Mouse (Mus musculus): ENCODE results near the gene Cd300ld3. TPM values are rescaled to one million over a fixed set of nuclear protein-coding genes. Genes with fewer than 3 reads are reported as not detected.

The Cd300ld3 gene
- polyA plus RNA-seq, 1 experiment from 2014 or later, result not detected

GRCm38 (mm10) chr11:115077436-115077835, 29.2 kb upstream of the Cd300ld3 start:
- no peak for ATAC-seq
- H3K4me3 ChIP-seq (replicated peaks), result no peak overlapping the region
- WGBS, result 89% methylated on average over 1 of the region's 1 CpGs

GRCm38 (mm10) chr11:115075859-115076258, 27.6 kb upstream of the Cd300ld3 start:
- Histone ChIP-seq H3K9me3 (no peaks in the 10 kb centered on the region), H3K36me3 (no peaks in the 10 kb centered on the region), H3K4me1 (replicated peaks) (peaks cover 16% of the 10 kb centered on the region), H3K9ac (no peak overlapping the region), H3K27ac (no peak overlapping the region), H3K4me3 (replicated peaks) (no peak overlapping the region), H3K27me3 (replicated peaks) (no peaks in the 10 kb centered on the region), H3K4me2 (replicated peaks) (no peak overlapping the region; the same call in 1 of the 2 replicates)
- peak; percentile 67 for ATAC-seq
- WGBS, result 34% methylated on average over 5 of the region's 5 CpGs

More at GRCm38 (mm10) chr11:115077436-115077835, 29.2 kb upstream of the Cd300ld3 start:
- Histone ChIP-seq H3K9me3 (no peaks in the 10 kb centered on the region), H3K4me1 (replicated peaks) (0 out of 2 replicates have a peak, but pooled peaks cover 3% of the 10 kb centered on the region), H3K9ac (no peak overlapping the region), H3K27me3 (replicated peaks) (no peaks in the 10 kb centered on the region), H3K27ac (no peak overlapping the region), H3K36me3 (no peaks in the 10 kb centered on the region), H3K4me2 (replicated peaks) (no peak overlapping the region)

- H3K4me3 ChIP-seq (replicated peaks), result no peak overlapping the region
- no peak overlapping the region for H3K9ac ChIP-seq
- peaks cover 16% of the 10 kb centered on the region for H3K4me1 ChIP-seq (replicated peaks)
- no peak overlapping the region for H3K4me2 ChIP-seq (replicated peaks)
- H3K27ac ChIP-seq, result no peak overlapping the region
- H3K36me3 ChIP-seq, result no peaks in the 10 kb centered on the region
- 54% methylated on average over 7 of the region's 7 CpGs for WGBS
- no peaks in the 10 kb centered on the region for H3K27me3 ChIP-seq (replicated peaks)
- H3K9me3 ChIP-seq, result no peaks in the 10 kb centered on the region
- ATAC-seq, result peak; percentile 27; the same call in 1 of the 2 replicates
Measured at GRCm38 (mm10) chr11:115075407-115075806, 27.2 kb upstream of the Cd300ld3 start.

GRCm38 (mm10) chr11:115073002-115073401, 24.8 kb upstream of the Cd300ld3 start:
- Histone ChIP-seq H3K9me3 (no peaks in the 10 kb centered on the region), H3K27ac (no peak overlapping the region), H3K36me3 (no peaks in the 10 kb centered on the region), H3K27me3 (replicated peaks) (no peaks in the 10 kb centered on the region), H3K4me2 (replicated peaks) (no peak overlapping the region), H3K4me1 (replicated peaks) (peaks cover 16% of the 10 kb centered on the region), H3K4me3 (replicated peaks) (no peak overlapping the region), H3K9ac (no peak overlapping the region)
- no peak for ATAC-seq
- WGBS, result 78% methylated on average over 5 of the region's 5 CpGs

GRCm38 (mm10) chr11:115071631-115072294, 23.6 kb upstream of the Cd300ld3 start:
- peak; percentile 46; the same call in 1 of the 2 replicates for ATAC-seq
- H3K27ac ChIP-seq, result peak overlapping the region; percentile 54
- H3K9me3 ChIP-seq, result no peaks in the 10 kb centered on the region
- H3K4me2 ChIP-seq (replicated peaks), result peak overlapping the region; percentile 46
- H3K27me3 ChIP-seq (replicated peaks), result no peaks in the 10 kb centered on the region
- H3K4me3 ChIP-seq (replicated peaks), result no peak overlapping the region
- H3K9ac ChIP-seq, result no peak overlapping the region; the same call in 1 of the 2 replicates
- H3K4me1 ChIP-seq (replicated peaks), result peaks cover 16% of the 10 kb centered on the region
- WGBS, result 11% methylated on average over 14 of the region's 14 CpGs
- no peaks in the 10 kb centered on the region for H3K36me3 ChIP-seq

GRCm38 (mm10) chr11:115071015-115071551, 22.9 kb upstream of the Cd300ld3 start:
- ATAC-seq, result no peak
- no peak overlapping the region for H3K4me3 ChIP-seq (replicated peaks)
- 0 out of 2 replicates have a peak overlapping the region, but pooled peaks have one; percentile 54 for H3K27ac ChIP-seq

GRCm38 (mm10) chr11:115066768-115067167, 18.6 kb upstream of the Cd300ld3 start:
- Histone ChIP-seq H3K9me3 (no peaks in the 10 kb centered on the region), H3K4me1 (replicated peaks) (peaks cover 9% of the 10 kb centered on the region), H3K4me3 (replicated peaks) (no peak overlapping the region), H3K27ac (no peak overlapping the region), H3K4me2 (replicated peaks) (no peak overlapping the region), H3K9ac (no peak overlapping the region), H3K36me3 (no peaks in the 10 kb centered on the region), H3K27me3 (replicated peaks) (no peaks in the 10 kb centered on the region)
- ATAC-seq, result no peak
- 60% methylated on average over 6 of the region's 6 CpGs for WGBS

More at GRCm38 (mm10) chr11:115071015-115071551, 22.9 kb upstream of the Cd300ld3 start:
- Histone ChIP-seq H3K9ac (no peak overlapping the region; the same call in 1 of the 2 replicates), H3K36me3 (no peaks in the 10 kb centered on the region), H3K27me3 (replicated peaks) (no peaks in the 10 kb centered on the region), H3K9me3 (no peaks in the 10 kb centered on the region), H3K4me1 (replicated peaks) (peaks cover 16% of the 10 kb centered on the region), H3K4me2 (replicated peaks) (peak overlapping the region; percentile 46)
- 12% methylated on average over 9 of the region's 9 CpGs for WGBS

- Histone ChIP-seq H3K36me3 (no peaks in the 10 kb centered on the region), H3K27me3 (replicated peaks) (no peaks in the 10 kb centered on the region), H3K27ac (no peak within 1 kb of the TSS), H3K4me3 (replicated peaks) (no peak within 1 kb of the TSS), H3K4me1 (replicated peaks) (no peaks in the 10 kb centered on the region), H3K9ac (no peak within 1 kb of the TSS), H3K9me3 (no peaks in the 10 kb centered on the region), H3K4me2 (replicated peaks) (no peak within 1 kb of the TSS)
- WGBS, result 46% methylated on average over 5 of the region's 5 CpGs
- no peak for ATAC-seq
Measured at GRCm38 (mm10) chr11:115062077-115062476, 13.9 kb upstream of the Cd300ld3 start, which contains the start of gene Cd300e. Cd300e (minus strand) TSS chr11:115062177.

GRCm38 (mm10) chr11:115059797-115060196, 11.6 kb upstream of the Cd300ld3 start:
- ATAC-seq, result no peak
- no peaks in the 10 kb centered on the region for H3K4me1 ChIP-seq (replicated peaks)
- no peak overlapping the region for H3K9ac ChIP-seq
- no peak overlapping the region for H3K4me2 ChIP-seq (replicated peaks)
- no peaks in the 10 kb centered on the region for H3K27me3 ChIP-seq (replicated peaks)
- no peak overlapping the region for H3K27ac ChIP-seq
- no peaks in the 10 kb centered on the region for H3K36me3 ChIP-seq
- H3K4me3 ChIP-seq (replicated peaks), result no peak overlapping the region
- H3K9me3 ChIP-seq, result no peaks in the 10 kb centered on the region
- 75% methylated on average over 2 of the region's 2 CpGs for WGBS

- Histone ChIP-seq H3K27ac (no peak overlapping the region), H3K4me2 (replicated peaks) (no peak overlapping the region), H3K9me3 (no peaks in the 10 kb centered on the region), H3K27me3 (replicated peaks) (no peaks in the 10 kb centered on the region), H3K4me1 (replicated peaks) (no peaks in the 10 kb centered on the region), H3K36me3 (no peaks in the 10 kb centered on the region), H3K9ac (no peak overlapping the region), H3K4me3 (replicated peaks) (no peak overlapping the region)
- no peak for ATAC-seq
- WGBS, result 76% methylated on average over 4 of the region's 4 CpGs
Measured at GRCm38 (mm10) chr11:115058701-115059100, 10.5 kb upstream of the Cd300ld3 start.

- no peak for ATAC-seq
- Histone ChIP-seq H3K9me3 (no peaks in the 10 kb centered on the region), H3K4me2 (replicated peaks) (no peak overlapping the region), H3K9ac (no peak overlapping the region), H3K27ac (no peak overlapping the region), H3K36me3 (no peaks in the 10 kb centered on the region), H3K4me1 (replicated peaks) (no peaks in the 10 kb centered on the region), H3K27me3 (replicated peaks) (no peaks in the 10 kb centered on the region), H3K4me3 (replicated peaks) (no peak overlapping the region)
Measured at GRCm38 (mm10) chr11:115054537-115054936, 6.3 kb upstream of the Cd300ld3 start.

- no peak overlapping the region for H3K4me2 ChIP-seq (replicated peaks)
- no peak for ATAC-seq
- 88% methylated on average over 1 of the region's 1 CpGs for whole genome bisulfite sequencing
- H3K36me3 ChIP-seq, result no peaks in the 10 kb centered on the region
- no peaks in the 10 kb centered on the region for H3K27me3 ChIP-seq (replicated peaks)
- H3K27ac ChIP-seq, result no peak overlapping the region
- no peak overlapping the region for H3K4me3 ChIP-seq (replicated peaks)
- no peak overlapping the region for H3K9ac ChIP-seq
- no peaks in the 10 kb centered on the region for H3K4me1 ChIP-seq (replicated peaks)
- no peaks in the 10 kb centered on the region for H3K9me3 ChIP-seq
Measured at GRCm38 (mm10) chr11:115052991-115053390, 4.8 kb upstream of the Cd300ld3 start.

GRCm38 (mm10) chr11:115052206-115052605, 4.0 kb upstream of the Cd300ld3 start:
- Histone ChIP-seq H3K9ac (no peak overlapping the region), H3K4me3 (replicated peaks) (no peak overlapping the region), H3K27ac (no peak overlapping the region), H3K36me3 (no peaks in the 10 kb centered on the region), H3K4me2 (replicated peaks) (no peak overlapping the region), H3K27me3 (replicated peaks) (no peaks in the 10 kb centered on the region), H3K4me1 (replicated peaks) (no peaks in the 10 kb centered on the region), H3K9me3 (no peaks in the 10 kb centered on the region)
- no peak for ATAC-seq
- WGBS, result 2% methylated on average over 9 of the region's 9 CpGs

All from intestine, embryonic 15.5 days (tissue).